Mouse (Mus musculus) limb, embryonic 14.5 days (tissue): ENCODE data around the gene Tnrc6b. TPM values are rescaled to one million over a fixed set of nuclear protein-coding genes. Genes with fewer than 3 reads are reported as not detected.
A peak's percentile ranks its signal among the peaks of the same experiment; 100 is the strongest.

ENCODE experiments used
- ATAC-seq: fragments of 200-750 bp; cut with Nextera tagmentation; 2 replicates; pipeline ENCODE4 v1.8.0; 2017; ENCODE audit warnings: low read depth, moderate number of reproducible peaks, moderate TSS enrichment; ENCODE audit not compliant: low FRiP score
- DNase-seq: peaks from one replicate; pipeline ENCODE4 v3.0.0-alpha.2; 2015; ENCODE audit warnings: low spot score
- H3K27ac ChIP-seq: fragments of 300-500 bp; sonication (generic); replicated peaks from 2 replicates; pipeline ENCODE4 v1.5.1; 2014; ENCODE audit warnings: low read depth, mild to moderate bottlenecking, low read length, moderate library complexity, mixed read lengths
- H3K27me3 ChIP-seq: fragments of 300-500 bp; sonication (generic); 2 replicates; pipeline ENCODE4 v1.6.1; 2014; ENCODE audit warnings: low read length, mixed read lengths; ENCODE audit not compliant: control insufficient read depth, insufficient read depth
- H3K36me3 ChIP-seq: fragments of 300-500 bp; sonication (generic); 2 replicates; pipeline ENCODE4 v1.6.1; 2014; ENCODE audit warnings: mild to moderate bottlenecking, low read length, moderate library complexity, mixed read lengths; ENCODE audit not compliant: control insufficient read depth, insufficient read depth
- H3K4me1 ChIP-seq: fragments of 300-500 bp; sonication (generic); 2 replicates; pipeline ENCODE4 v1.6.1; 2014; ENCODE audit warnings: antibody characterized with exemption, low read length, mixed read lengths; ENCODE audit not compliant: control insufficient read depth, insufficient read depth
- H3K4me2 ChIP-seq: fragments of 300-500 bp; sonication (generic); replicated peaks from 2 replicates; pipeline ENCODE4 v1.6.1; 2014; ENCODE audit warnings: low read depth, mild to moderate bottlenecking, low read length, moderate library complexity; ENCODE audit not compliant: severe bottlenecking
- H3K4me3 ChIP-seq: fragments of 300-500 bp; sonication (generic); replicated peaks from 2 replicates; pipeline ENCODE4 v1.5.1; 2014; ENCODE audit warnings: low read length
- H3K9ac ChIP-seq: fragments of 300-500 bp; sonication (generic); 2 replicates; pipeline ENCODE4 v1.6.1; 2014; ENCODE audit warnings: mild to moderate bottlenecking, low read depth, low read length, moderate library complexity; ENCODE audit not compliant: severe bottlenecking
- H3K9me3 ChIP-seq: fragments of 300-500 bp; sonication (generic); 2 replicates; pipeline ENCODE4 v1.6.1; 2016; ENCODE audit warnings: low read length; ENCODE audit not compliant: control insufficient read depth
- POLR2A ChIP-seq: fragments of 200-500 bp; IDR thresholded peaks from 2 replicates; pipeline ENCODE4 v1.8.0; 2012; ENCODE audit warnings: inconsistent platforms, mild to moderate bottlenecking, moderate library complexity, borderline replicate concordance; ENCODE audit not compliant: insufficient read depth, insufficient read length; ENCODE audit errors: extremely low read depth
- WGBS: fragments of 180-500 bp; shearing (Covaris S2); extraction: QIAGEN DNeasy Blood & Tissue Kit; methylation state at CpG from one replicate; pipeline ENCODE4 v1.1.7; 2014; 5-methylcytosine and 5-hydroxymethylcytosine counted together
- polyA plus RNA-seq, 2 experiments: library from polyadenylated mRNA; depleted of rRNA in 1 of 2; stranded (reverse) in 1 of 2; unstranded in 1 of 2; fragments of >200 nt; fragmentation: Nextera tagmentation in 1 of 2; extraction: Ambion mirVana in 1 of 2; gene quantifications; 2 replicates each; pipeline versions ENCODE4 v1.2.1 to v1.2.3; 2012 to 2014

Tnrc6b gene
- polyA plus RNA-seq, 2 experiments = 12.5 to 15.8 TPM

DNA sequence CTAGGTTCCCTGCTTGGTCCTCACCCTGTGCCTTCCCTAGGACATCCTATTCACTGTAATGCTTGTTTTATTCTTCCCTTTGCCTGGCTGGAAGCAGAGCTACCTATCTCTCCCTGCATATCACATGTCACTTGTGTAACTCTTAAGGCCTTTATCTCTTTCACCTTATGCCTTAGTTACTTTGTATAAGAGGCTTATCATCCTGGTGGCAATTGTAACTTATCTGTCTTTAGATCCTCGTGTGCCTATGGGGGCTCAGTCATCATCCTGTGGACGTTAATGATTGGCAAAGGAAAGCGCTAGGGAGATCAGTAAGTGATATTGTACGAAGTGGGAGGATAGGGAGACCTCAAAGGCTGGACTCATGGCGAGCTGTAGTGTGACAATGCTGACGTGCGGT is 22.6 kb upstream of the Tnrc6b start:
- no peaks in the 10 kb centered on the region for H3K9me3 ChIP-seq
- no peak for ATAC-seq
- no peak overlapping the region for H3K4me3 ChIP-seq
- WGBS = 79% methylated on average over 7 of the region's 7 CpGs
- TF ChIP-seq POLR2A = no peak
- no peak overlapping the region for H3K9ac ChIP-seq
- H3K36me3 ChIP-seq = no peaks in the 10 kb centered on the region
- H3K27me3 ChIP-seq = no peaks in the 10 kb centered on the region
- no peak overlapping the region for H3K27ac ChIP-seq
- H3K4me2 ChIP-seq = no peak overlapping the region
- H3K4me1 ChIP-seq = peaks cover 2% of the 10 kb centered on the region; the same call in 1 of the 2 replicates
- no peak for DNase-seq

GRCm38 (mm10) chr15:80693492-80693891 is 17.6 kb upstream of the Tnrc6b start:
- no peak for ATAC-seq
- DNase-seq = no peak
- H3K4me2 ChIP-seq = no peak overlapping the region
- no peak for TF ChIP-seq POLR2A
- H3K9me3 ChIP-seq = no peaks in the 10 kb centered on the region
- H3K4me1 ChIP-seq = peaks cover 10% of the 10 kb centered on the region
- 0 out of 2 replicates have a peak overlapping the region, but pooled peaks have one; percentile 12 for H3K9ac ChIP-seq
- H3K27ac ChIP-seq = no peak overlapping the region
- H3K4me3 ChIP-seq = no peak overlapping the region
- H3K27me3 ChIP-seq = no peaks in the 10 kb centered on the region
- no peaks in the 10 kb centered on the region for H3K36me3 ChIP-seq
- WGBS = 53% methylated on average over 3 of the region's 3 CpGs

DNA sequence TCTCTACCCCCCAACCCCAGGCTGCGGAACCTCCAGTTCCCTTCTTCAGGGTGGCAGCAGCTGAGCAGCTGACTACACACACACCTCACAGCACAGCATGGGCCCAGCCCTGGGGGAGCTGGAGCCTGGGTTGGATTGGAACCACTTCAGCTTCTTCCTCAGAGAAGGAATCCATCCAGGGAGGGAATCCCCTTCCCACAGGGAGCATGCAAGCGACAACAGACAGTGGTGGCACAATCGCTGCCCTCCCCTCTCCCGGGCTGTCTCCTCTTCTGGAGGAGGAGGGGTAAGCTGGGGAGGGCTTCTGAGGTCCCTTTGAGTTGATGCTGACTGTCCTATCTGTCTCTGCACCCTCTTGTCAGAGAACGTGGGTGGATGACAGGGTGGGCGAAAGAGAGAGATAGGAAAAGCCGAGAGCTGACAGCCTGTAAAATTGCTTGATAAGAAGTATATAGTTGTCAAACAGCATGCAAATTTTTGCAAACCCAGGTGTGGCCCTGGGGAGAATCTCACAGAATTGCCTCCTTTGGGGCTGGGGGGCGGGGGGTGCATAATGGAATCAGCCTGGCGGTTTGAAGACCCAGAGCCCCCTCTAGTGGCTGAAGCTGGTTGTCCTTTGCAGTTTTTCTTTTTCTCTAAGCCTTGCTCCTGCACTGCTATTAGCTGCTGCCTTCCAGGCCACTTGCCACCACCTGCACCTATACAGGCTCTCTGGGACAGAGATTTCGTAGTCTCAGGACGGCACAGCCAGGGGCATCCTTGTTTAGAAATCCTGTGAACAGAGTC is 16.8 kb upstream of the Tnrc6b start:
- Histone ChIP-seq H3K9me3 (no peaks in the 10 kb centered on the region), H3K4me2 (no peak overlapping the region), H3K4me3 (no peak overlapping the region), H3K27ac (no peak overlapping the region), H3K27me3 (no peaks in the 10 kb centered on the region), H3K9ac (0 out of 2 replicates have a peak overlapping the region, but pooled peaks have one; percentile 12), H3K4me1 (peaks cover 10% of the 10 kb centered on the region), H3K36me3 (no peaks in the 10 kb centered on the region)
- WGBS = 19% methylated on average over 11 of the region's 11 CpGs
- DNase-seq (peak; percentile 80), ATAC-seq (0 out of 2 replicates have a peak, but pooled peaks have one; percentile 26)
- no peak for TF ChIP-seq POLR2A

DNA sequence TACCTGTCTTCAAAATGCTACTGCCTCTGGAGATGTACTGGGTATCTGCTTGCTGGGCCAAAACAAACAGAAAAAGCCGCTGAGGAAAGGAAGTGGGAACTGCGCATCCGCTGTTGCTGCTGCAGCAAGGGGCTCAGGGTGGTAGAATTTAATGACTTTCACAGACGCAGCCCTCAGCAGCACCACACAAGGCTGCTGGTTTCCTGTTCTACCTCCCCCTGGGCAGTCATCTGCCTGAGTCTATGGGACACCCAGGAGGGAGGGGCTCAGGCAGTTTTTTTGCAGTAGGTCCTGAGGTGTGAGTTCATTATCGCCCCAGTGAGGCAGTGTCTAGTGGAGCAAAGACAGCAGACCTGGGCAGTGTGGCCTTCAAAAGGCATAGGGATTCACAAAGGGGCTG is 13.5 kb upstream of the Tnrc6b start:
- no peak overlapping the region for H3K4me3 ChIP-seq
- H3K27ac ChIP-seq = 0 out of 2 replicates have a peak overlapping the region, but pooled peaks have one; percentile 14
- ATAC-seq = no peak
- no peaks in the 10 kb centered on the region for H3K27me3 ChIP-seq
- peaks cover 10% of the 10 kb centered on the region for H3K4me1 ChIP-seq
- H3K4me2 ChIP-seq = no peak overlapping the region
- WGBS = 13% methylated on average over 5 of the region's 5 CpGs
- peak overlapping the region; percentile 16; the same call in 1 of the 2 replicates for H3K9ac ChIP-seq
- no peaks in the 10 kb centered on the region for H3K9me3 ChIP-seq
- no peaks in the 10 kb centered on the region for H3K36me3 ChIP-seq
- TF ChIP-seq POLR2A = no peak
- DNase-seq = no peak

- no peak for DNase-seq
- Histone ChIP-seq H3K27me3 (no peaks in the 10 kb centered on the region), H3K36me3 (no peaks in the 10 kb centered on the region), H3K4me1 (peaks cover 15% of the 10 kb centered on the region), H3K4me3 (no peak overlapping the region), H3K9ac (no peak overlapping the region), H3K4me2 (no peak overlapping the region), H3K27ac (no peak overlapping the region), H3K9me3 (no peaks in the 10 kb centered on the region)
- 63% methylated on average over 8 of the region's 8 CpGs for WGBS
- no peak for TF ChIP-seq POLR2A
- ATAC-seq = no peak
Measured at GRCm38 (mm10) chr15:80701481-80702257, 9.4 kb upstream of the Tnrc6b start.
